Mouse (Mus musculus): Measurements from ENCODE around the gene Gstp1.

DNA sequence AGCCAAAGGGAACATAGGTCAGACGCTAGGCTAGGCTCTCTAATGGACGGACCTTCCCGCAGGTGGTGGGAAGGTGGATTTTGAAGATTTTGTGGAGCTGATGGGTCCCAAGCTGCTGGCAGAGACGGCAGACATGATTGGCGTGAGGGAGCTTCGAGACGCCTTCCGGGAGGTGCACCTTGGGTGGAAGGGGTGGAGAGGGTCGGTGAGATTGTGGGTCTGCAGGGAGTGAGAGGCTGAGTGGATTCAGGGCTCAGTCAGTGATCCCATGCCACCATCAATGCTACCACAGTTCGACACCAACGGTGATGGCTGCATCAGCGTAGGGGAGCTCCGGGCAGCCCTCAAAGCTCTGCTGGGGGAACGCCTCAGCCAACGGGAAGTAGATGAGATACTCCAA lies 48.4 kb upstream of the Gstp1 start:
- TF ChIP-seq POLR2A (IDR thresholded peaks at IDR 0.05; ENCODE audit: borderline replicate concordance, extremely low read depth, insufficient read depth, insufficient read length, poor library complexity, severe bottlenecking) (no peak), CTCF (IDR thresholded peaks at IDR 0.05; ENCODE audit: borderline replicate concordance, extremely low read depth, insufficient read depth, insufficient read length) (no peak)
